Mouse (Mus musculus): ENCODE measurements around the gene Cops7b. TPM values are rescaled to one million over a fixed set of nuclear protein-coding genes. Genes with fewer than 3 reads are reported as not detected.

Cops7b gene
- polyA plus RNA-seq, 1 experiment from 2014 or later = 56.5 TPM

- ATAC-seq (replicated peaks; ENCODE audit: insufficient number of reproducible peaks, low FRiP score, low TSS enrichment, low read depth) (no peak), DNase-seq (ENCODE audit: low spot score) (no peak)
- Histone ChIP-seq H3K4me3 (ENCODE audit: low read depth, low read length) (no peak overlapping the region), H3K9ac (replicated peaks; ENCODE audit: low read length) (no peak overlapping the region), H3K27ac (replicated peaks; ENCODE audit: low read depth, low read length) (no peak overlapping the region), H3K9me3 (replicated peaks; ENCODE audit: control insufficient read depth, low read length) (no peaks in the 10 kb centered on the region), H3K36me3 (replicated peaks; ENCODE audit: control insufficient read depth, insufficient read depth, low read depth, low read length) (no peaks in the 10 kb centered on the region), H3K4me1 (ENCODE audit: control insufficient read depth, insufficient read depth, low read length) (no peaks in the 10 kb centered on the region), H3K27me3 (ENCODE audit: control insufficient read depth, insufficient read depth, low read length) (no peaks in the 10 kb centered on the region), H3K4me2 (ENCODE audit: low read depth, low read length) (no peak overlapping the region)
- WGBS = 83% methylated on average over 3 of the region's 3 CpGs
These were observed 27.0 kb upstream of the Cops7b start for GRCm38 (mm10) chr1:86555665-86556064.

- Histone ChIP-seq H3K4me3 (ENCODE audit: low read depth, low read length) (no peak overlapping the region), H3K9ac (replicated peaks; ENCODE audit: low read length) (no peak overlapping the region), H3K27me3 (ENCODE audit: control insufficient read depth, insufficient read depth, low read length) (no peaks in the 10 kb centered on the region), H3K4me2 (ENCODE audit: low read depth, low read length) (no peak overlapping the region), H3K36me3 (replicated peaks; ENCODE audit: control insufficient read depth, insufficient read depth, low read depth, low read length) (no peaks in the 10 kb centered on the region), H3K9me3 (replicated peaks; ENCODE audit: control insufficient read depth, low read length) (no peaks in the 10 kb centered on the region), H3K27ac (replicated peaks; ENCODE audit: low read depth, low read length) (no peak overlapping the region), H3K4me1 (ENCODE audit: control insufficient read depth, insufficient read depth, low read length) (no peaks in the 10 kb centered on the region)
- DNase-seq (ENCODE audit: low spot score) (no peak), ATAC-seq (replicated peaks; ENCODE audit: insufficient number of reproducible peaks, low FRiP score, low TSS enrichment, low read depth) (no peak)
- WGBS = 72% methylated on average over 7 of the region's 7 CpGs
These were observed 24.8 kb upstream of the Cops7b start for GRCm38 (mm10) chr1:86557872-86558271.

GRCm38 (mm10) chr1:86559232-86559631 is 23.5 kb upstream of the Cops7b start:
- Histone ChIP-seq H3K36me3 (replicated peaks; ENCODE audit: control insufficient read depth, insufficient read depth, low read depth, low read length) (no peaks in the 10 kb centered on the region; the same call in 1 of the 2 replicates), H3K4me3 (ENCODE audit: low read depth, low read length) (no peak overlapping the region), H3K9ac (replicated peaks; ENCODE audit: low read length) (no peak overlapping the region), H3K27ac (replicated peaks; ENCODE audit: low read depth, low read length) (no peak overlapping the region), H3K9me3 (replicated peaks; ENCODE audit: control insufficient read depth, low read length) (no peaks in the 10 kb centered on the region), H3K4me2 (ENCODE audit: low read depth, low read length) (no peak overlapping the region), H3K4me1 (ENCODE audit: control insufficient read depth, insufficient read depth, low read length) (no peaks in the 10 kb centered on the region), H3K27me3 (ENCODE audit: control insufficient read depth, insufficient read depth, low read length) (no peaks in the 10 kb centered on the region)
- 89% methylated on average over 3 of the region's 3 CpGs for WGBS
- DNase-seq (ENCODE audit: low spot score) (no peak), ATAC-seq (replicated peaks; ENCODE audit: insufficient number of reproducible peaks, low FRiP score, low TSS enrichment, low read depth) (no peak)

- WGBS = 89% methylated on average over 2 of the region's 2 CpGs
- ATAC-seq (replicated peaks; ENCODE audit: insufficient number of reproducible peaks, low FRiP score, low TSS enrichment, low read depth) = no peak
- no peak overlapping the region for H3K4me2 ChIP-seq (ENCODE audit: low read depth, low read length)
These were observed 20.0 kb upstream of the Cops7b start for GRCm38 (mm10) chr1:86562663-86563062.

GRCm38 (mm10) chr1:86568409-86568808 is 14.3 kb upstream of the Cops7b start:
- Histone ChIP-seq H3K27ac (replicated peaks; ENCODE audit: low read depth, low read length) (no peak overlapping the region), H3K4me2 (ENCODE audit: low read depth, low read length) (no peak overlapping the region), H3K4me1 (ENCODE audit: control insufficient read depth, insufficient read depth, low read length) (no peaks in the 10 kb centered on the region), H3K36me3 (replicated peaks; ENCODE audit: control insufficient read depth, insufficient read depth, low read depth, low read length) (no peaks in the 10 kb centered on the region), H3K9ac (replicated peaks; ENCODE audit: low read length) (no peak overlapping the region), H3K27me3 (ENCODE audit: control insufficient read depth, insufficient read depth, low read length) (no peaks in the 10 kb centered on the region), H3K9me3 (replicated peaks; ENCODE audit: control insufficient read depth, low read length) (no peaks in the 10 kb centered on the region), H3K4me3 (ENCODE audit: low read depth, low read length) (no peak overlapping the region)
- ATAC-seq (replicated peaks; ENCODE audit: insufficient number of reproducible peaks, low FRiP score, low TSS enrichment, low read depth) (no peak), DNase-seq (ENCODE audit: low spot score) (no peak)
- WGBS = 74% methylated on average over 2 of the region's 2 CpGs

More at GRCm38 (mm10) chr1:86562663-86563062, 20.0 kb upstream of the Cops7b start:
- DNase-seq (ENCODE audit: low spot score) = no peak
- Histone ChIP-seq H3K27me3 (ENCODE audit: control insufficient read depth, insufficient read depth, low read length) (no peaks in the 10 kb centered on the region), H3K36me3 (replicated peaks; ENCODE audit: control insufficient read depth, insufficient read depth, low read depth, low read length) (no peaks in the 10 kb centered on the region; the same call in 1 of the 2 replicates), H3K9me3 (replicated peaks; ENCODE audit: control insufficient read depth, low read length) (no peaks in the 10 kb centered on the region), H3K9ac (replicated peaks; ENCODE audit: low read length) (no peak overlapping the region), H3K4me3 (ENCODE audit: low read depth, low read length) (no peak overlapping the region), H3K4me1 (ENCODE audit: control insufficient read depth, insufficient read depth, low read length) (no peaks in the 10 kb centered on the region), H3K27ac (replicated peaks; ENCODE audit: low read depth, low read length) (no peak overlapping the region)

- 82% methylated on average over 2 of the region's 2 CpGs for WGBS
- DNase-seq (ENCODE audit: low spot score) (no peak), ATAC-seq (replicated peaks; ENCODE audit: insufficient number of reproducible peaks, low FRiP score, low TSS enrichment, low read depth) (no peak)
- Histone ChIP-seq H3K9ac (replicated peaks; ENCODE audit: low read length) (no peak overlapping the region), H3K4me3 (ENCODE audit: low read depth, low read length) (no peak overlapping the region), H3K4me1 (ENCODE audit: control insufficient read depth, insufficient read depth, low read length) (no peaks in the 10 kb centered on the region), H3K9me3 (replicated peaks; ENCODE audit: control insufficient read depth, low read length) (no peaks in the 10 kb centered on the region), H3K36me3 (replicated peaks; ENCODE audit: control insufficient read depth, insufficient read depth, low read depth, low read length) (no peaks in the 10 kb centered on the region), H3K4me2 (ENCODE audit: low read depth, low read length) (no peak overlapping the region), H3K27me3 (ENCODE audit: control insufficient read depth, insufficient read depth, low read length) (no peaks in the 10 kb centered on the region), H3K27ac (replicated peaks; ENCODE audit: low read depth, low read length) (no peak overlapping the region)
These were observed 13.3 kb upstream of the Cops7b start for GRCm38 (mm10) chr1:86569292-86569860.

- H3K4me2 ChIP-seq (ENCODE audit: low read depth, low read length) = no peak overlapping the region
- no peaks in the 10 kb centered on the region for H3K36me3 ChIP-seq (replicated peaks; ENCODE audit: control insufficient read depth, insufficient read depth, low read depth, low read length)
- no peaks in the 10 kb centered on the region for H3K27me3 ChIP-seq (ENCODE audit: control insufficient read depth, insufficient read depth, low read length)
- WGBS = 91% methylated on average over 2 of the region's 2 CpGs
- H3K9me3 ChIP-seq (replicated peaks; ENCODE audit: control insufficient read depth, low read length) = no peaks in the 10 kb centered on the region
- no peak overlapping the region for H3K27ac ChIP-seq (replicated peaks; ENCODE audit: low read depth, low read length)
- DNase-seq (ENCODE audit: low spot score) = no peak
- no peak overlapping the region for H3K9ac ChIP-seq (replicated peaks; ENCODE audit: low read length)
- no peak overlapping the region for H3K4me3 ChIP-seq (ENCODE audit: low read depth, low read length)
- H3K4me1 ChIP-seq (ENCODE audit: control insufficient read depth, insufficient read depth, low read length) = no peaks in the 10 kb centered on the region
- ATAC-seq (replicated peaks; ENCODE audit: insufficient number of reproducible peaks, low FRiP score, low TSS enrichment, low read depth) = no peak
These were observed 11.3 kb upstream of the Cops7b start for GRCm38 (mm10) chr1:86571381-86571780.

- no peaks in the 10 kb centered on the region for H3K4me1 ChIP-seq (ENCODE audit: control insufficient read depth, insufficient read depth, low read length)
- H3K9ac ChIP-seq (replicated peaks; ENCODE audit: low read length) = no peak overlapping the region
- ATAC-seq (replicated peaks; ENCODE audit: insufficient number of reproducible peaks, low FRiP score, low TSS enrichment, low read depth) = no peak
- no peak overlapping the region for H3K27ac ChIP-seq (replicated peaks; ENCODE audit: low read depth, low read length)
- 86% methylated on average over 4 of the region's 4 CpGs for WGBS
- H3K27me3 ChIP-seq (ENCODE audit: control insufficient read depth, insufficient read depth, low read length) = no peaks in the 10 kb centered on the region
- no peaks in the 10 kb centered on the region for H3K9me3 ChIP-seq (replicated peaks; ENCODE audit: control insufficient read depth, low read length)
- H3K4me3 ChIP-seq (ENCODE audit: low read depth, low read length) = no peak overlapping the region
- no peak for DNase-seq (ENCODE audit: low spot score)
- H3K4me2 ChIP-seq (ENCODE audit: low read depth, low read length) = no peak overlapping the region
- no peaks in the 10 kb centered on the region for H3K36me3 ChIP-seq (replicated peaks; ENCODE audit: control insufficient read depth, insufficient read depth, low read depth, low read length)
These were observed 10.8 kb upstream of the Cops7b start for GRCm38 (mm10) chr1:86571941-86572340.
